Mouse (Mus musculus) ES-Bruce4 (cell line): Measurements from ENCODE around the gene Pla2g2f.

Experiments used
- CTCF ChIP-seq: IDR thresholded peaks from one replicate; pipeline ENCODE4 v1.8.1; 2011; ENCODE audit warnings: low read depth, low read length
- EP300 ChIP-seq: IDR thresholded peaks from 2 replicates; pipeline ENCODE4 v1.6.1; 2011; ENCODE audit warnings: low read depth, low read length; ENCODE audit not compliant: insufficient read depth
- POLR2A ChIP-seq: IDR thresholded peaks from one replicate; pipeline ENCODE4 v1.8.1; 2011; ENCODE audit warnings: low read length; ENCODE audit not compliant: insufficient read depth

- TF ChIP-seq CTCF = no peak
- no peak for TF ChIP-seq POLR2A
- no peak for TF ChIP-seq EP300
Measured at GRCm38 (mm10) chr4:138800134-138800744, 42.8 kb upstream of the Pla2g2f start.
